Mouse (Mus musculus): Measurements from ENCODE around the gene Sumo3.

Sumo3 gene

GRCm38 (mm10) chr10:77589117-77589516 is 16.8 kb upstream of the Sumo3 start:
- DNase-seq (ENCODE audit: low spot score in 2 of 2) = no peak

GRCm38 (mm10) chr10:77589749-77590148 is 16.1 kb upstream of the Sumo3 start:
- no peak for DNase-seq (ENCODE audit: low spot score in 2 of 2)

- DNase-seq (ENCODE audit: low spot score in 2 of 2) = no peak
Measured at GRCm38 (mm10) chr10:77590812-77591211, 15.1 kb upstream of the Sumo3 start.

- peak; percentile 75 to 91 for DNase-seq (ENCODE audit: low spot score in 2 of 2)
Measured at GRCm38 (mm10) chr10:77591546-77591945, 14.4 kb upstream of the Sumo3 start.

- no peak for DNase-seq (ENCODE audit: low spot score in 2 of 2)
Measured at GRCm38 (mm10) chr10:77596060-77596459, 9.8 kb upstream of the Sumo3 start.

- no peak for DNase-seq (ENCODE audit: low spot score in 2 of 2)
Measured at GRCm38 (mm10) chr10:77603021-77603420, 2.9 kb upstream of the Sumo3 start.

- no peak for DNase-seq (ENCODE audit: low spot score in 2 of 2)
Measured at GRCm38 (mm10) chr10:77604111-77604510, 1.8 kb upstream of the Sumo3 start.

- DNase-seq (ENCODE audit: low spot score in 2 of 2) = no peak
Measured at GRCm38 (mm10) chr10:77604958-77605357, 939 bp upstream of the Sumo3 start.

GRCm38 (mm10) chr10:77605368-77605767 is 529 bp upstream of the Sumo3 start:
- no peak for DNase-seq (ENCODE audit: low spot score in 2 of 2)

GRCm38 (mm10) chr10:77606855-77607254 is 958 bp downstream of the Sumo3 start:
- DNase-seq (ENCODE audit: low spot score in 2 of 2) = no peak

- DNase-seq (ENCODE audit: low spot score in 2 of 2) = no peak
Measured at GRCm38 (mm10) chr10:77607441-77607840, 1.5 kb downstream of the Sumo3 start.

GRCm38 (mm10) chr10:77608589-77608988 is 2.7 kb downstream of the Sumo3 start:
- DNase-seq (ENCODE audit: low spot score in 2 of 2) = no peak

- no peak for DNase-seq (ENCODE audit: low spot score in 2 of 2)
Measured at GRCm38 (mm10) chr10:77610221-77610961, 4.5 kb downstream of the Sumo3 start.

GRCm38 (mm10) chr10:77613409-77613808 is 7.5 kb downstream of the Sumo3 start:
- DNase-seq (ENCODE audit: low spot score in 2 of 2) = no peak

GRCm38 (mm10) chr10:77615647-77616046 is 9.8 kb downstream of the Sumo3 start:
- no peak for DNase-seq (ENCODE audit: low spot score in 2 of 2)

- no peak for DNase-seq (ENCODE audit: low spot score in 2 of 2)
Measured at GRCm38 (mm10) chr10:77616166-77616565, 10.3 kb downstream of the Sumo3 start.

- no peak for DNase-seq (ENCODE audit: low spot score in 2 of 2)
Measured at GRCm38 (mm10) chr10:77616926-77617325, 11.0 kb downstream of the Sumo3 start.

GRCm38 (mm10) chr10:77621546-77621945 is 15.6 kb downstream of the Sumo3 start:
- DNase-seq (ENCODE audit: low spot score in 2 of 2) = no peak

GRCm38 (mm10) chr10:77622055-77622988 is 16.4 kb downstream of the Sumo3 start, which contains the start of gene Ube2g2:
Gene Ube2g2 (plus strand): TSS chr10:77622275.
- peak; percentile 85 to 88 for DNase-seq (ENCODE audit: low spot score in 2 of 2)

GRCm38 (mm10) chr10:77623069-77623492 is 17.2 kb downstream of the Sumo3 start:
- DNase-seq (ENCODE audit: low spot score in 2 of 2) = no peak

- no peak for DNase-seq (ENCODE audit: low spot score in 2 of 2)
Measured at GRCm38 (mm10) chr10:77623639-77624400, 17.9 kb downstream of the Sumo3 start.

- peak in 1 of 2 experiments; percentile 67 for DNase-seq (ENCODE audit: low spot score in 2 of 2)
Measured at GRCm38 (mm10) chr10:77624570-77624995, 18.7 kb downstream of the Sumo3 start.

Measured in right cerebral cortex, postnatal 36 days (tissue).